Mouse (Mus musculus) kidney, postnatal 10 days (tissue): ENCODE measurements around the gene Ccdc187.

Experiments used
- DNase-seq: peaks from one replicate; pipeline ENCODE4 v3.0.0; 2021; ENCODE audit warnings: mixed read lengths

Ccdc187 gene

DNA sequence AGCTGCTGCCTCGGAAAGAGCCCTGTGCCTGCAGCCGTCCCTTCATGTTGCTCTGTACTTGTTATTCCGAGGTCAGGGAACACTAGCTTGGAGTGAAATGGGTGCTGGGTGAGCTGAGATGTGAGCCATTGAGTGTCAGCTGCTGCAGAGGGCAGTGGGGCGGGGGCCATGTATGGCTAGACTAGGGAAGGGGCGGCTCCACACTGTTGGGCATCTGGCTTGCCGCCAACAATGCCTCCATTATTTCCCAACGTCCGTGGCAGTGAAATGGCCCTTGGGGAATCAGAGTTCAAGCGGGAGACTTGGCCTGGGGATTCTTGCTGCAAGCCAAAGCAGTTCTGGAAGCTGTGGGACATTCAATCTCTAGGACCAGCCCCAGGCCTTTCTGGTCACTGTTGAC is 86.8 kb downstream of the Ccdc187 start:
- DNase-seq: peak; percentile 27

- no peak for DNase-seq
Measured at GRCm38 (mm10) chr2:26205761-26206160, 88.6 kb downstream of the Ccdc187 start.

DNA sequence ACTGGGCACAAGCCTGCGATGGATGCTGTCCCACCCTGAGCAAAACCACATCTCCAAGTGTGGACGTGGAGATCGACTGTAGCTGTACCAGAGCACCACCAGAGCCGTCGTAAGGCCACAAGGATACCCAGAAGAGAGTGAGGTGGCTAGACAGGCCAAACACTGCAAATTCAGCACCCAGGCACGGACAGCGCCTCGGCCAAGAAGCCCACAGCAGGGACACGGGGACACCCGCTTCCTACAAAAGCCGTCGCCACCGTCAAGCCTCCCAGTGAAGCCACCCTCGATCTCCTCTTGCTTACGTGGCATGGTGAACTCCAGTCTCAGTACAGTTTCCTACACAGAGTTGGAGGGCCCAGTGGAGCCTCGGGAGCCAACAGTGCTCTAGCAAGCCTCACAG is 89.2 kb downstream of the Ccdc187 start:
- DNase-seq: peak; percentile 75

- DNase-seq: no peak
Measured at GRCm38 (mm10) chr2:26202849-26203475, 91.4 kb downstream of the Ccdc187 start.

- no peak for DNase-seq
Measured at GRCm38 (mm10) chr2:26201926-26202848, 92.2 kb downstream of the Ccdc187 start.

GRCm38 (mm10) chr2:26198488-26198887 is 95.9 kb downstream of the Ccdc187 start:
- no peak for DNase-seq

DNA sequence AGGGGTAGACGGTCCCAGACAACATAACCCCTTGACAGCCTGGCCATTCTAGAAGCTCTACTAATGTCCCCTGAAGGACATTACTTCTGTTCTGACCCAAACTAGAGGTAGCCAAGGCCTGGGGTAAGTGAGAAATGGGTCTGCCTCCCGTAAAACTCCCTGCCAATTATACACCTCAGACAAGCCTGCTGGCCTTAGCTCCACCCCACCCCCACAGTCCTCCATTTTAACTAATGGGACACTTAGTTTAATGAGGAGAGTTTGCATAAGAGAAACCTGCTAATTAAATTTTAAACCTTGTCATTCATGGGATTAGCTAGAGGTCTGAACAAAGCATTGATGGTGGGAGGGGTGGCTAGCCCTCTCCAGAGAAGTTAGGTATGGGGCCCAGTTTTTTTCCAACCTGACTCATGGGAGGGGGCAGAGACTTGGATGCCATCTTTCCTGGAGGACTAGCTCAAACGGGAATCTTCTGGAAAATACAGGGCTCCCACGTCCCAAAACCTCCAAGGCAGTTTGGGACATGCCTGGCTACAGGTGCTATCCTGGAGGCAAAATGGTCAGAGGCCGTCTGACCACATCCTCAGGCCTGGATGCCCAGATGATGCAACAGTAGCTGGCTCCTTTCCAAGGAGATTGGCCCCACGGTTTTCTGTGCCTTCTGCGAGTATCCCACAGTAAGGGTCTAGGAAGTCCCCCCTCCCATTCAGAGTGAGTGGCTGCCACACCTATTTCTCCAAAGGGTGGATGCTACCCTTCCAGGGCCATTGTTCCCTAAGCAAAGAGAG is 99.6 kb downstream of the Ccdc187 start:
- DNase-seq: no peak
